Mouse (Mus musculus) adrenal gland (tissue): Measurements from ENCODE around the gene Fpr1.

Experiments used
- intact Hi-C: fragments of 180-260 bp; cut with DNase I; formaldehyde crosslinking; loops from one replicate; pipeline ENCODE4 v1.15.1; 2025
- microRNA-seq, 2 experiments: library from miRNA; unstranded; fragments of <30 nt; microRNA quantifications; one replicate each; pipeline ENCODE4; 2019

Gene Fpr1

GRCm38 (mm10) chr17:17826751-17827657 lies 56.7 kb downstream of the Fpr1 start, which contains the start of gene Spaca6:
Gene Spaca6, plus strand, starts transcription at chr17:17827158.
- intact Hi-C loops, result no loop called here

Small RNA genes lying within 50 kb of the gene (microRNA-seq; reads per million reads assigned to microRNA genes)
- gene Gm25927 (0 reads per million in 2 experiments), gene Mir125a (5,303 to 15,049 reads per million in 2 experiments), gene Mir99b (7,964 to 10,766 reads per million in 2 experiments), gene Mirlet7e (0 reads per million in 2 experiments)
